Comparison of ENCODE assay signal across 30 mouse cellular contexts in the genomic region with DNA sequence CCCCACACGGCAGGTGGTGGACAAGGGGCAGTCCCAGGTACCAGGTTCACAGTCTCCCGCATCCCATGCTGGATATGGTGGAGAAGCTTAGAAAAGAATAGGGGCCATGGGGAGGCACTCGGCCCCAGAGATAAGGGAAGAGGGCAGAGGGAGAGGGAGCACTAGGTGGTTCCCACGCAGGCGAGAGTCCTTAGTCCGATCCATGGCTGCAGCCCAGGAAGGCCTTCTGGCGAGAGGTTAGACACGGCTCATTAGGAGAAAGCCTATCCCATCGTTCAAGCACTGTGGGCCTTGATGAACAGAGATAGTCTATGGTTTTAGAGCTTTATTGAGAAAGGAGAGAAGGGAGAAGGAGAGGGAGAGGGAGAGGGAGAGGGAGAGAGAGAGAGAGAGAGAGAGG. TPM values are rescaled to one million over a fixed set of nuclear protein-coding genes. Genes with fewer than 3 reads are reported as not detected.
DNase-seq lines count a peak whose midpoint lies in the region.
"Had no signal": no experiment of that assay in that cellular context is flagged by ENCODE, and none has a peak within 500 bp of the region (broad histone marks: within the 10 kb centered on the region; RNA-seq: fewer than 3 reads in every experiment).

No protein-coding gene starts in this region.

- 89% methylated on average over 9 of the region's 9 CpGs for WGBS in limb, embryonic 10.5 days

- no peaks in the 10 kb centered on the region for H3K9me3 ChIP-seq in limb, embryonic 10.5 days (replicated peaks)
- H3K9me3 ChIP-seq: forebrain, embryonic 10.5 days; forebrain, embryonic 13.5 days; G1E; hindbrain, embryonic 12.5 days; hindbrain, embryonic 15.5 days had no signal

- H3K36me3 ChIP-seq in limb, embryonic 10.5 days: no peaks in the 10 kb centered on the region
- H3K36me3 ChIP-seq: forebrain, embryonic 10.5 days; G1E; hindbrain, embryonic 12.5 days; hindbrain, embryonic 15.5 days had no signal

- peak; percentile 45 for DNase-seq in cerebellum, adult 11-12 months
- DNase-seq in cerebellum, adult 9-10 months: no peak
- peak; percentile 31 for DNase-seq in cerebellum, adult 8-10 months
- no peak for DNase-seq in cerebellum, postnatal 4 days (ENCODE audit: low spot score in 2 of 2)
- DNase-seq in cerebellum, postnatal 10 days: peak; percentile 35 to 53
- peak; percentile 37 for DNase-seq in cerebellum, postnatal 36 days
- DNase-seq in limb, embryonic 10.5 days (ENCODE audit: low spot score): no peak
- DNase-seq in retina, postnatal 1 day: no peak
- DNase-seq: adrenal gland, postnatal 10 days; adrenal gland, postnatal 36 days; embryo, embryonic 11 days; gastrocnemius, postnatal 14 days; heart, adult 11 months; kidney, adult 18-20 months; kidney, adult 9 months had no signal

- no peak overlapping the region for H3K4me3 ChIP-seq in limb, embryonic 10.5 days
- H3K4me3 ChIP-seq: forebrain, embryonic 10.5 days; forebrain, embryonic 13.5 days; hindbrain, embryonic 12.5 days; hindbrain, embryonic 15.5 days had no signal

- H3K27me3 ChIP-seq in limb, embryonic 10.5 days (ENCODE audit: low read depth, poor library complexity, severe bottlenecking): no peaks in the 10 kb centered on the region
- H3K27me3 ChIP-seq: CH12.LX; forebrain, embryonic 13.5 days; hindbrain, embryonic 12.5 days; hindbrain, embryonic 15.5 days; Patski had no signal

- no peaks in the 10 kb centered on the region for H3K4me1 ChIP-seq in limb, embryonic 10.5 days
- H3K4me1 ChIP-seq: forebrain, embryonic 13.5 days; hindbrain, embryonic 12.5 days; hindbrain, embryonic 15.5 days had no signal

- no peak overlapping the region for H3K27ac ChIP-seq in limb, embryonic 10.5 days
- H3K27ac ChIP-seq: forebrain, embryonic 10.5 days; forebrain, embryonic 13.5 days; hindbrain, embryonic 12.5 days; hindbrain, embryonic 15.5 days had no signal

RNA-seq across cellular contexts. Expression of a gene that starts 16.1 kb away (rescaled TPM):
- not detected in 2 replicates for polyA plus RNA-seq in limb, embryonic 10.5 days (2016; fragmentation: Nextera tagmentation; extraction: Ambion mirVana)
- polyA plus RNA-seq: embryonic facial prominence, embryonic 11.5 days; embryonic facial prominence, embryonic 14.5 days; forebrain, embryonic 10.5 days; forebrain, embryonic 13.5 days; forebrain, embryonic 16.5 days; G1E; heart, embryonic 11.5 days; heart, embryonic 14.5 days; heart, postnatal 0 days; hindbrain, embryonic 12.5 days; hindbrain, embryonic 15.5 days; inflammation-experienced regulatory T-cells, adult 6 months; intestine, embryonic 16.5 days; Patski had no signal

RNA-seq across cellular contexts. Expression of a gene that starts 20.9 kb away (rescaled TPM):
- not detected in 2 replicates for polyA plus RNA-seq in limb, embryonic 10.5 days (2016; fragmentation: Nextera tagmentation; extraction: Ambion mirVana)
- polyA plus RNA-seq: embryonic facial prominence, embryonic 11.5 days; embryonic facial prominence, embryonic 14.5 days; forebrain, embryonic 10.5 days; forebrain, embryonic 13.5 days; forebrain, embryonic 16.5 days; G1E; heart, embryonic 11.5 days; heart, embryonic 14.5 days; heart, postnatal 0 days; hindbrain, embryonic 12.5 days; hindbrain, embryonic 15.5 days; inflammation-experienced regulatory T-cells, adult 6 months; intestine, embryonic 16.5 days; Patski had no signal

Comparison
In these comparisons a context has a peak if more than half of its experiments do, and no peak if none do; other contexts are left out.
1. DNase-seq: peak in cerebellum, adult 11-12 months (single experiment), cerebellum, adult 8-10 months (single experiment), cerebellum, postnatal 10 days (2 of 2) and cerebellum, postnatal 36 days (2 of 2); none in cerebellum, adult 9-10 months (single experiment), cerebellum, postnatal 4 days (0 of 2), limb, embryonic 10.5 days (single experiment) and retina, postnatal 1 day (single experiment).